Mouse (Mus musculus): ENCODE data around the gene Uts2r. TPM values are rescaled to one million over a fixed set of nuclear protein-coding genes. Genes with fewer than 3 reads are reported as not detected.

Uts2r gene
- 0.12 TPM in 1 of 2 replicates, not detected in the other for polyA plus RNA-seq (2014; fragmentation: Nextera tagmentation; extraction: Ambion mirVana)

- no peak for ATAC-seq (ENCODE audit: low FRiP score)
- no peak within 1 kb of the TSS for H3K4me2 ChIP-seq
- WGBS: 86% methylated on average over 5 of the region's 5 CpGs
- no peak within 1 kb of the TSS for H3K4me3 ChIP-seq (ENCODE audit: low read depth, low read length)
- no peaks in the 10 kb centered on the region for H3K9me3 ChIP-seq (ENCODE audit: control insufficient read depth, low read length)
- peaks cover 27% of the 10 kb centered on the region for H3K27me3 ChIP-seq (ENCODE audit: control insufficient read depth, insufficient read depth, low read length)
- H3K9ac ChIP-seq (ENCODE audit: low read length): no peak within 1 kb of the TSS
- no peak within 1 kb of the TSS for H3K27ac ChIP-seq (ENCODE audit: low read depth, low read length)
- no peaks in the 10 kb centered on the region for H3K36me3 ChIP-seq (ENCODE audit: control insufficient read depth, insufficient read depth, low read length)
- DNase-seq (ENCODE audit: low spot score, missing footprints): no peak
- peaks cover 5% of the 10 kb centered on the region; the same call in 1 of the 2 replicates for H3K4me1 ChIP-seq (ENCODE audit: control insufficient read depth, insufficient read depth, low read length)
Measured at GRCm38 (mm10) chr11:121159971-121160370, at the start of gene Uts2r. Uts2r (plus strand) TSS chr11:121160271.

- no peak for DNase-seq (ENCODE audit: low spot score, missing footprints)
- Histone ChIP-seq H3K4me3 (ENCODE audit: low read depth, low read length) (no peak overlapping the region), H3K27me3 (ENCODE audit: control insufficient read depth, insufficient read depth, low read length) (no peaks in the 10 kb centered on the region), H3K9ac (ENCODE audit: low read length) (no peak overlapping the region), H3K9me3 (ENCODE audit: control insufficient read depth, low read length) (no peaks in the 10 kb centered on the region), H3K4me1 (ENCODE audit: control insufficient read depth, insufficient read depth, low read length) (no peaks in the 10 kb centered on the region), H3K27ac (ENCODE audit: low read depth, low read length) (no peak overlapping the region), H3K36me3 (ENCODE audit: control insufficient read depth, insufficient read depth, low read length) (no peaks in the 10 kb centered on the region), H3K4me2 (no peak overlapping the region)
- no peak for ATAC-seq (ENCODE audit: low FRiP score)
- WGBS: 92% methylated on average over 3 of the region's 3 CpGs
Measured at GRCm38 (mm10) chr11:121111051-121111450, 49.0 kb upstream of the Uts2r start.

- Histone ChIP-seq H3K4me1 (ENCODE audit: control insufficient read depth, insufficient read depth, low read length) (no peaks in the 10 kb centered on the region), H3K27me3 (ENCODE audit: control insufficient read depth, insufficient read depth, low read length) (no peaks in the 10 kb centered on the region), H3K27ac (ENCODE audit: low read depth, low read length) (no peak overlapping the region), H3K4me3 (ENCODE audit: low read depth, low read length) (no peak overlapping the region), H3K4me2 (no peak overlapping the region), H3K9me3 (ENCODE audit: control insufficient read depth, low read length) (no peaks in the 10 kb centered on the region), H3K36me3 (ENCODE audit: control insufficient read depth, insufficient read depth, low read length) (no peaks in the 10 kb centered on the region), H3K9ac (ENCODE audit: low read length) (no peak overlapping the region)
- DNase-seq (ENCODE audit: low spot score, missing footprints) (no peak), ATAC-seq (ENCODE audit: low FRiP score) (no peak)
- 93% methylated on average over 1 of the region's 1 CpGs for WGBS
Measured at GRCm38 (mm10) chr11:121111601-121112000, 48.5 kb upstream of the Uts2r start.

- Histone ChIP-seq H3K9me3 (ENCODE audit: control insufficient read depth, low read length) (no peaks in the 10 kb centered on the region), H3K4me3 (ENCODE audit: low read depth, low read length) (no peak overlapping the region), H3K27ac (ENCODE audit: low read depth, low read length) (no peak overlapping the region), H3K4me1 (ENCODE audit: control insufficient read depth, insufficient read depth, low read length) (no peaks in the 10 kb centered on the region), H3K36me3 (ENCODE audit: control insufficient read depth, insufficient read depth, low read length) (no peaks in the 10 kb centered on the region), H3K9ac (ENCODE audit: low read length) (no peak overlapping the region), H3K4me2 (no peak overlapping the region), H3K27me3 (ENCODE audit: control insufficient read depth, insufficient read depth, low read length) (no peaks in the 10 kb centered on the region)
- ATAC-seq (ENCODE audit: low FRiP score) (no peak), DNase-seq (ENCODE audit: low spot score, missing footprints) (no peak)
- 87% methylated on average over 5 of the region's 5 CpGs for WGBS
Measured at GRCm38 (mm10) chr11:121112091-121112775, 47.8 kb upstream of the Uts2r start.

GRCm38 (mm10) chr11:121118106-121118505 lies 42.0 kb upstream of the Uts2r start:
- ATAC-seq (ENCODE audit: low FRiP score) (no peak), DNase-seq (ENCODE audit: low spot score, missing footprints) (no peak)
- no peaks in the 10 kb centered on the region for H3K27me3 ChIP-seq (ENCODE audit: control insufficient read depth, insufficient read depth, low read length)
- no peaks in the 10 kb centered on the region for H3K9me3 ChIP-seq (ENCODE audit: control insufficient read depth, low read length)
- H3K4me3 ChIP-seq (ENCODE audit: low read depth, low read length): no peak overlapping the region
- no peaks in the 10 kb centered on the region for H3K4me1 ChIP-seq (ENCODE audit: control insufficient read depth, insufficient read depth, low read length)
- no peak overlapping the region for H3K4me2 ChIP-seq
- no peaks in the 10 kb centered on the region for H3K36me3 ChIP-seq (ENCODE audit: control insufficient read depth, insufficient read depth, low read length)
- no peak overlapping the region for H3K27ac ChIP-seq (ENCODE audit: low read depth, low read length)
- no peak overlapping the region for H3K9ac ChIP-seq (ENCODE audit: low read length)
- 90% methylated on average over 18 of the region's 18 CpGs for WGBS

- Histone ChIP-seq H3K4me1 (ENCODE audit: control insufficient read depth, insufficient read depth, low read length) (no peaks in the 10 kb centered on the region), H3K9ac (ENCODE audit: low read length) (no peak within 1 kb of the TSS), H3K27ac (ENCODE audit: low read depth, low read length) (no peak within 1 kb of the TSS), H3K36me3 (ENCODE audit: control insufficient read depth, insufficient read depth, low read length) (no peaks in the 10 kb centered on the region), H3K4me3 (ENCODE audit: low read depth, low read length) (no peak within 1 kb of the TSS), H3K27me3 (ENCODE audit: control insufficient read depth, insufficient read depth, low read length) (no peaks in the 10 kb centered on the region), H3K9me3 (ENCODE audit: control insufficient read depth, low read length) (no peaks in the 10 kb centered on the region), H3K4me2 (no peak within 1 kb of the TSS)
- DNase-seq (ENCODE audit: low spot score, missing footprints) (no peak), ATAC-seq (ENCODE audit: low FRiP score) (no peak)
- WGBS: 74% methylated on average over 3 of the region's 3 CpGs
Measured at GRCm38 (mm10) chr11:121118577-121118976, 41.5 kb upstream of the Uts2r start, which contains the start of gene Tex19.2. Tex19.2 (minus strand) TSS chr11:121118677.

- 81% methylated on average over 3 of the region's 3 CpGs for WGBS
- Histone ChIP-seq H3K36me3 (ENCODE audit: control insufficient read depth, insufficient read depth, low read length) (no peaks in the 10 kb centered on the region), H3K9ac (ENCODE audit: low read length) (no peak overlapping the region)
Measured at GRCm38 (mm10) chr11:121121151-121121550, 38.9 kb upstream of the Uts2r start.

GRCm38 (mm10) chr11:121122024-121122670 lies 37.9 kb upstream of the Uts2r start:
- Histone ChIP-seq H3K9ac (ENCODE audit: low read length) (no peak overlapping the region), H3K4me3 (ENCODE audit: low read depth, low read length) (no peak overlapping the region), H3K9me3 (ENCODE audit: control insufficient read depth, low read length) (no peaks in the 10 kb centered on the region), H3K27ac (ENCODE audit: low read depth, low read length) (no peak overlapping the region), H3K36me3 (ENCODE audit: control insufficient read depth, insufficient read depth, low read length) (no peaks in the 10 kb centered on the region), H3K4me1 (ENCODE audit: control insufficient read depth, insufficient read depth, low read length) (no peaks in the 10 kb centered on the region), H3K27me3 (ENCODE audit: control insufficient read depth, insufficient read depth, low read length) (no peaks in the 10 kb centered on the region), H3K4me2 (no peak overlapping the region)
- ATAC-seq (ENCODE audit: low FRiP score): no peak
- 84% methylated on average over 2 of the region's 2 CpGs for WGBS
- DNase-seq (ENCODE audit: low spot score, missing footprints): no peak

More at GRCm38 (mm10) chr11:121121151-121121550, 38.9 kb upstream of the Uts2r start:
- Histone ChIP-seq H3K9me3 (ENCODE audit: control insufficient read depth, low read length) (no peaks in the 10 kb centered on the region), H3K27ac (ENCODE audit: low read depth, low read length) (no peak overlapping the region), H3K27me3 (ENCODE audit: control insufficient read depth, insufficient read depth, low read length) (no peaks in the 10 kb centered on the region), H3K4me2 (no peak overlapping the region), H3K4me1 (ENCODE audit: control insufficient read depth, insufficient read depth, low read length) (no peaks in the 10 kb centered on the region), H3K4me3 (ENCODE audit: low read depth, low read length) (no peak overlapping the region)
- ATAC-seq (ENCODE audit: low FRiP score): no peak
- DNase-seq (ENCODE audit: low spot score, missing footprints): no peak

GRCm38 (mm10) chr11:121123438-121123837 lies 36.6 kb upstream of the Uts2r start:
- Histone ChIP-seq H3K27ac (ENCODE audit: low read depth, low read length) (no peak overlapping the region), H3K4me1 (ENCODE audit: control insufficient read depth, insufficient read depth, low read length) (no peaks in the 10 kb centered on the region), H3K4me3 (ENCODE audit: low read depth, low read length) (no peak overlapping the region), H3K9ac (ENCODE audit: low read length) (no peak overlapping the region), H3K36me3 (ENCODE audit: control insufficient read depth, insufficient read depth, low read length) (no peaks in the 10 kb centered on the region), H3K4me2 (no peak overlapping the region), H3K27me3 (ENCODE audit: control insufficient read depth, insufficient read depth, low read length) (no peaks in the 10 kb centered on the region), H3K9me3 (ENCODE audit: control insufficient read depth, low read length) (no peaks in the 10 kb centered on the region)
- WGBS: 89% methylated on average over 4 of the region's 4 CpGs
- ATAC-seq (ENCODE audit: low FRiP score) (no peak), DNase-seq (ENCODE audit: low spot score, missing footprints) (no peak)
